Mouse (Mus musculus): Measurements from ENCODE around the gene Adamts6. TPM values are rescaled to one million over a fixed set of nuclear protein-coding genes. Genes with fewer than 3 reads are reported as not detected.

Adamts6 gene
- polyA plus RNA-seq, 1 experiment: 1.7 TPM

GRCm38 (mm10) chr13:104502406-104502805, 214.8 kb downstream of the Adamts6 start:
- no peaks in the 10 kb centered on the region for H3K27me3 ChIP-seq (replicated peaks; ENCODE audit: control insufficient read depth, insufficient read depth, low read length)
- 93% methylated on average over 7 of the region's 7 CpGs for WGBS
- TF ChIP-seq POLR2A (IDR thresholded peaks at IDR 0.05; ENCODE audit: low read depth, low read length): no peak
- TF ChIP-seq CTCF (conservative IDR thresholded peaks at IDR 0.05; ENCODE audit: insufficient read depth, insufficient read length, low read depth, low read length): no peak
- H3K27ac ChIP-seq (ENCODE audit: insufficient read depth, low read depth, low read length): no peak overlapping the region
- no peak overlapping the region for H3K4me3 ChIP-seq (ENCODE audit: insufficient read depth, low read depth, low read length)
- DNase-seq: no peak
- no peaks in the 10 kb centered on the region for H3K36me3 ChIP-seq (ENCODE audit: control insufficient read depth, insufficient read depth, low read length)
- peaks cover 5% of the 10 kb centered on the region; the same call in 1 of the 2 replicates for H3K4me1 ChIP-seq (ENCODE audit: control insufficient read depth, insufficient read depth, low read length)

GRCm38 (mm10) chr13:104504043-104504442, 216.4 kb downstream of the Adamts6 start:
- Histone ChIP-seq H3K4me1 (ENCODE audit: control insufficient read depth, insufficient read depth, low read length) (no peaks in the 10 kb centered on the region; the same call in 1 of the 2 replicates), H3K27ac (ENCODE audit: insufficient read depth, low read depth, low read length) (no peak overlapping the region), H3K36me3 (ENCODE audit: control insufficient read depth, insufficient read depth, low read length) (no peaks in the 10 kb centered on the region), H3K4me3 (ENCODE audit: insufficient read depth, low read depth, low read length) (no peak overlapping the region), H3K27me3 (replicated peaks; ENCODE audit: control insufficient read depth, insufficient read depth, low read length) (no peaks in the 10 kb centered on the region)
- DNase-seq: no peak
- no peak for TF ChIP-seq POLR2A (IDR thresholded peaks at IDR 0.05; ENCODE audit: low read depth, low read length)
- no peak for TF ChIP-seq CTCF (conservative IDR thresholded peaks at IDR 0.05; ENCODE audit: insufficient read depth, insufficient read length, low read depth, low read length)
- WGBS: 79% methylated on average over 1 of the region's 1 CpGs

- no peaks in the 10 kb centered on the region; the same call in 1 of the 2 replicates for H3K4me1 ChIP-seq (ENCODE audit: control insufficient read depth, insufficient read depth, low read length)
These were observed 218.7 kb downstream of the Adamts6 start for GRCm38 (mm10) chr13:104506165-104506875.

GRCm38 (mm10) chr13:104507671-104508070, 220.0 kb downstream of the Adamts6 start:
- 90% methylated on average over 6 of the region's 6 CpGs for WGBS
- no peak for TF ChIP-seq POLR2A (IDR thresholded peaks at IDR 0.05; ENCODE audit: low read depth, low read length)
- no peak for TF ChIP-seq CTCF (conservative IDR thresholded peaks at IDR 0.05; ENCODE audit: insufficient read depth, insufficient read length, low read depth, low read length)
- Histone ChIP-seq H3K27me3 (replicated peaks; ENCODE audit: control insufficient read depth, insufficient read depth, low read length) (no peaks in the 10 kb centered on the region), H3K4me3 (ENCODE audit: insufficient read depth, low read depth, low read length) (no peak overlapping the region), H3K27ac (ENCODE audit: insufficient read depth, low read depth, low read length) (no peak overlapping the region), H3K36me3 (ENCODE audit: control insufficient read depth, insufficient read depth, low read length) (no peaks in the 10 kb centered on the region), H3K4me1 (ENCODE audit: control insufficient read depth, insufficient read depth, low read length) (no peaks in the 10 kb centered on the region; the same call in 1 of the 2 replicates)
- no peak for DNase-seq

More at GRCm38 (mm10) chr13:104506165-104506875, 218.7 kb downstream of the Adamts6 start:
- H3K27me3 ChIP-seq (replicated peaks; ENCODE audit: control insufficient read depth, insufficient read depth, low read length): no peaks in the 10 kb centered on the region
- DNase-seq: no peak
- H3K27ac ChIP-seq (ENCODE audit: insufficient read depth, low read depth, low read length): no peak overlapping the region
- 86% methylated on average over 6 of the region's 6 CpGs for WGBS
- H3K4me3 ChIP-seq (ENCODE audit: insufficient read depth, low read depth, low read length): no peak overlapping the region
- H3K36me3 ChIP-seq (ENCODE audit: control insufficient read depth, insufficient read depth, low read length): no peaks in the 10 kb centered on the region
- TF ChIP-seq POLR2A (IDR thresholded peaks at IDR 0.05; ENCODE audit: low read depth, low read length) (no peak), CTCF (conservative IDR thresholded peaks at IDR 0.05; ENCODE audit: insufficient read depth, insufficient read length, low read depth, low read length) (no peak)

- no peak for DNase-seq
- H3K4me1 ChIP-seq (ENCODE audit: control insufficient read depth, insufficient read depth, low read length): no peaks in the 10 kb centered on the region; the same call in 1 of the 2 replicates
- H3K27ac ChIP-seq (ENCODE audit: insufficient read depth, low read depth, low read length): no peak overlapping the region
- no peak overlapping the region for H3K4me3 ChIP-seq (ENCODE audit: insufficient read depth, low read depth, low read length)
- TF ChIP-seq CTCF (conservative IDR thresholded peaks at IDR 0.05; ENCODE audit: insufficient read depth, insufficient read length, low read depth, low read length): no peak
- no peak for TF ChIP-seq POLR2A (IDR thresholded peaks at IDR 0.05; ENCODE audit: low read depth, low read length)
- 89% methylated on average over 26 of the region's 26 CpGs for WGBS
- H3K27me3 ChIP-seq (replicated peaks; ENCODE audit: control insufficient read depth, insufficient read depth, low read length): no peaks in the 10 kb centered on the region
- H3K36me3 ChIP-seq (ENCODE audit: control insufficient read depth, insufficient read depth, low read length): no peaks in the 10 kb centered on the region
These were observed 222.2 kb downstream of the Adamts6 start for GRCm38 (mm10) chr13:104509561-104510493.

GRCm38 (mm10) chr13:104510766-104511165, 223.1 kb downstream of the Adamts6 start:
- Histone ChIP-seq H3K4me1 (ENCODE audit: control insufficient read depth, insufficient read depth, low read length) (no peaks in the 10 kb centered on the region; the same call in 1 of the 2 replicates), H3K4me3 (ENCODE audit: insufficient read depth, low read depth, low read length) (no peak overlapping the region), H3K27me3 (replicated peaks; ENCODE audit: control insufficient read depth, insufficient read depth, low read length) (no peaks in the 10 kb centered on the region), H3K27ac (ENCODE audit: insufficient read depth, low read depth, low read length) (no peak overlapping the region), H3K36me3 (ENCODE audit: control insufficient read depth, insufficient read depth, low read length) (no peaks in the 10 kb centered on the region)
- 88% methylated on average over 5 of the region's 5 CpGs for WGBS
- DNase-seq: no peak
- TF ChIP-seq POLR2A (IDR thresholded peaks at IDR 0.05; ENCODE audit: low read depth, low read length) (no peak), CTCF (conservative IDR thresholded peaks at IDR 0.05; ENCODE audit: insufficient read depth, insufficient read length, low read depth, low read length) (no peak)

GRCm38 (mm10) chr13:104515054-104515453, 227.4 kb downstream of the Adamts6 start:
- WGBS: 97% methylated on average over 1 of the region's 1 CpGs
- Histone ChIP-seq H3K27ac (ENCODE audit: insufficient read depth, low read depth, low read length) (no peak overlapping the region), H3K27me3 (replicated peaks; ENCODE audit: control insufficient read depth, insufficient read depth, low read length) (no peaks in the 10 kb centered on the region), H3K4me3 (ENCODE audit: insufficient read depth, low read depth, low read length) (no peak overlapping the region), H3K4me1 (ENCODE audit: control insufficient read depth, insufficient read depth, low read length) (no peaks in the 10 kb centered on the region; the same call in 1 of the 2 replicates), H3K36me3 (ENCODE audit: control insufficient read depth, insufficient read depth, low read length) (no peaks in the 10 kb centered on the region)
- no peak for TF ChIP-seq CTCF (conservative IDR thresholded peaks at IDR 0.05; ENCODE audit: insufficient read depth, insufficient read length, low read depth, low read length)
- no peak for TF ChIP-seq POLR2A (IDR thresholded peaks at IDR 0.05; ENCODE audit: low read depth, low read length)
- DNase-seq: no peak

Measured in kidney, adult 2 months (tissue).